Mouse (Mus musculus): ENCODE data around the gene Lif. TPM values are rescaled to one million over a fixed set of nuclear protein-coding genes. Genes with fewer than 3 reads are reported as not detected.

Lif gene
- total and polyA plus RNA-seq, 2 experiments = 0.02 TPM; not detected in 1

DNA sequence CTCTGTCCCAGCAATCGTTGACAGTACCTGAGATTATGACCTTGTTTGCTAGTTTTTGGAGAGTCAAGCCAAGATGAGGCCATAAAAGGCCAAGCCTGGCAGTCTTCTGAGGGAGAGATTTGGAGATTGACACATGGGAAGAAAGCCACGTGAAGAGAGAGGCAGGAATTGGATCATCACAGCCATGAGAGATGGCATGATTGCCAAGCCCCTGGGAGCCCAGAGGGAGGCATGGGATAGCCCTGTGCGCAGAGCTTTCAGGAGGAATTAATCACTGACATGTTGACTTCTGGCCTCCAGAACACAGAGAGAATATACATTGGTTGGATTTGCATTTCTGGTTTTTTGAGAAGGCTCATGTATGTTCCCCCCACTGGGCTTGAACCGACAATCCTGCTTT lies 46.8 kb downstream of the Lif start:
- Histone ChIP-seq H3K4me1 (ENCODE audit: control insufficient read depth, insufficient read depth, low read length) (no peaks in the 10 kb centered on the region), H3K27ac (replicated peaks; ENCODE audit: insufficient read depth, low read depth, low read length) (no peak overlapping the region), H3K4me3 (ENCODE audit: insufficient read depth, low read depth, low read length) (no peak overlapping the region), H3K9ac (ENCODE audit: low read depth, low read length) (no peak overlapping the region), H3K36me3 (ENCODE audit: control insufficient read depth, insufficient read depth, low read length) (no peaks in the 10 kb centered on the region), H3K27me3 (ENCODE audit: control insufficient read depth, insufficient read depth, low read length) (no peaks in the 10 kb centered on the region), H3K79me2 (ENCODE audit: control insufficient read depth, insufficient read depth, low read length) (no peaks in the 10 kb centered on the region)
- TF ChIP-seq POLR2A (IDR thresholded peaks at IDR 0.05; ENCODE audit: extremely low read depth, insufficient read depth, low read length) (no peak), CTCF (IDR thresholded peaks at IDR 0.05; ENCODE audit: low read depth, low read length) (no peak)
- DNase-seq (ENCODE audit: extremely low read depth, low read depth, low spot score) = peak; percentile 19
- 56% methylated on average over 4 of the region's 4 CpGs for WGBS

DNA sequence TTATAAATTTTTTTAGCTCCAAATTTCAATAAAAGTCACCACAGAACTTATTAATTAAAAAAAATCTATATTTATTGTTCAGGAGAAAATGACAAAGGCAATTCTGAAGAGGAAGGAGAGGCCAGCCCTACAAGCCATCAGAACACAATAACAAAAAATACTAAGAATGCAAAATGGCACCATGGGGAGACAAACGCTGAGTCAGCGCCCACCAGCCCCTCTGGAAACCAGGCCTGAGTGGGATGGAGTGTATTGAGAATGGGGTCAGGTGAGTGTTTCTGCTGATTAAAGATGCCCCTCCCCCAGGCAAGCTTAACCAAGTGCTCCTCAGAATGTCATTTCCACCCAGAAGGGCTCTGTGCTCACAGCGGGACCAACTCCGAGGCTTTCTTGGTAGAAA lies 47.7 kb downstream of the Lif start:
- Histone ChIP-seq H3K36me3 (ENCODE audit: control insufficient read depth, insufficient read depth, low read length) (no peaks in the 10 kb centered on the region), H3K79me2 (ENCODE audit: control insufficient read depth, insufficient read depth, low read length) (no peaks in the 10 kb centered on the region), H3K9ac (ENCODE audit: low read depth, low read length) (no peak overlapping the region), H3K27ac (replicated peaks; ENCODE audit: insufficient read depth, low read depth, low read length) (no peak overlapping the region), H3K4me3 (ENCODE audit: insufficient read depth, low read depth, low read length) (no peak overlapping the region), H3K27me3 (ENCODE audit: control insufficient read depth, insufficient read depth, low read length) (no peaks in the 10 kb centered on the region), H3K4me1 (ENCODE audit: control insufficient read depth, insufficient read depth, low read length) (no peaks in the 10 kb centered on the region)
- TF ChIP-seq POLR2A (IDR thresholded peaks at IDR 0.05; ENCODE audit: extremely low read depth, insufficient read depth, low read length) (no peak), CTCF (IDR thresholded peaks at IDR 0.05; ENCODE audit: low read depth, low read length) (no peak)
- DNase-seq (ENCODE audit: extremely low read depth, low read depth, low spot score) = no peak
- WGBS = 98% methylated on average over 4 of the region's 4 CpGs

DNA sequence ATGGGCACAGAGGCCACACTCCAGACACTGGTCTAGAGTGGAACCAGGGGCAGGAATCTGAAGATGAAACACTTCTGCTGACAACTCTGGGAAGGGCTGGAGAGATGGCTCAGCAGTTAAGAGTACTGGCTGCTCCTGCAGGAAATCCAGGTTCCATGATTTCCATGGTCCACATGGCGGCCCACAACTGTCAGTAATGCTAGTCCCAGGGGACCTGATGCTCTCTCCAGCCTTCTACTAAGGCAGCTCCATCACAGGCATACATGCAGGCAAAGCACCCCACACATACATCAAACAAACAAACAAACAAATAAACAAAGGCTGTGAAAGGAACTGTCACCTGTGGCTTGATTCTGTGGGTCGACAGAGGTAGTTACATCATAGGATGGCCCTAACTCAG lies 48.7 kb downstream of the Lif start:
- H3K27me3 ChIP-seq (ENCODE audit: control insufficient read depth, insufficient read depth, low read length) = no peaks in the 10 kb centered on the region
- H3K36me3 ChIP-seq (ENCODE audit: control insufficient read depth, insufficient read depth, low read length) = no peaks in the 10 kb centered on the region
- no peak for TF ChIP-seq POLR2A (IDR thresholded peaks at IDR 0.05; ENCODE audit: extremely low read depth, insufficient read depth, low read length)
- TF ChIP-seq CTCF (IDR thresholded peaks at IDR 0.05; ENCODE audit: low read depth, low read length) = no peak
- no peaks in the 10 kb centered on the region for H3K4me1 ChIP-seq (ENCODE audit: control insufficient read depth, insufficient read depth, low read length)
- H3K27ac ChIP-seq (replicated peaks; ENCODE audit: insufficient read depth, low read depth, low read length) = no peak overlapping the region
- H3K79me2 ChIP-seq (ENCODE audit: control insufficient read depth, insufficient read depth, low read length) = no peaks in the 10 kb centered on the region
- DNase-seq (ENCODE audit: extremely low read depth, low read depth, low spot score) = no peak
- H3K4me3 ChIP-seq (ENCODE audit: insufficient read depth, low read depth, low read length) = no peak overlapping the region
- H3K9ac ChIP-seq (ENCODE audit: low read depth, low read length) = no peak overlapping the region
- 83% methylated on average over 2 of the region's 2 CpGs for WGBS

DNA sequence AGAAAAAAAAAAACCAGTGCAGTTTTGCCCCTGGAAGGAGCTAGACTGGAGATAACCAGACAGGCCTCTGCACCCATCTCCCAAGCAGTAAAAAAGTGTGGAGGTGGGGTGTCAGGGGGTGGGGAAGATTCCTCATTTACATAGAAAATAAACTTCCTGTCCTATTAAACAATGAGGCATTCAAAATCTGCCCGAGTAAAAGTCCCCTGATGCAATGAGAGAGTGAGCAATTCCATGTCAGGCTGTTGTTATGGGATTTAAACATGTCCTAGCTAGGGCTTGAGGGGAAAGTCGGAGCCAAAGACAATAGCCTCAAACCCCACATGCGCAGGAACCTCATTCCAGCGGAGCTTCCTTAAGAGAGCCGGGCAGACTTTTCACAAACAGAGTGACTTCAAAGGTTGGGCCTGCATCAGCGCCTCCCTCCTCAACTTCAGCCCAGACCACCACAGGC lies 50.7 kb downstream of the Lif start:
- no peak for DNase-seq (ENCODE audit: extremely low read depth, low read depth, low spot score)
- Histone ChIP-seq H3K27me3 (ENCODE audit: control insufficient read depth, insufficient read depth, low read length) (no peaks in the 10 kb centered on the region), H3K4me1 (ENCODE audit: control insufficient read depth, insufficient read depth, low read length) (no peaks in the 10 kb centered on the region), H3K36me3 (ENCODE audit: control insufficient read depth, insufficient read depth, low read length) (no peaks in the 10 kb centered on the region), H3K79me2 (ENCODE audit: control insufficient read depth, insufficient read depth, low read length) (no peaks in the 10 kb centered on the region), H3K27ac (replicated peaks; ENCODE audit: insufficient read depth, low read depth, low read length) (no peak overlapping the region), H3K9ac (ENCODE audit: low read depth, low read length) (no peak overlapping the region), H3K4me3 (ENCODE audit: insufficient read depth, low read depth, low read length) (no peak overlapping the region)
- 70% methylated on average over 6 of the region's 6 CpGs for WGBS
- no peak for TF ChIP-seq POLR2A (IDR thresholded peaks at IDR 0.05; ENCODE audit: extremely low read depth, insufficient read depth, low read length)
- TF ChIP-seq CTCF (IDR thresholded peaks at IDR 0.05; ENCODE audit: low read depth, low read length) = no peak

DNA sequence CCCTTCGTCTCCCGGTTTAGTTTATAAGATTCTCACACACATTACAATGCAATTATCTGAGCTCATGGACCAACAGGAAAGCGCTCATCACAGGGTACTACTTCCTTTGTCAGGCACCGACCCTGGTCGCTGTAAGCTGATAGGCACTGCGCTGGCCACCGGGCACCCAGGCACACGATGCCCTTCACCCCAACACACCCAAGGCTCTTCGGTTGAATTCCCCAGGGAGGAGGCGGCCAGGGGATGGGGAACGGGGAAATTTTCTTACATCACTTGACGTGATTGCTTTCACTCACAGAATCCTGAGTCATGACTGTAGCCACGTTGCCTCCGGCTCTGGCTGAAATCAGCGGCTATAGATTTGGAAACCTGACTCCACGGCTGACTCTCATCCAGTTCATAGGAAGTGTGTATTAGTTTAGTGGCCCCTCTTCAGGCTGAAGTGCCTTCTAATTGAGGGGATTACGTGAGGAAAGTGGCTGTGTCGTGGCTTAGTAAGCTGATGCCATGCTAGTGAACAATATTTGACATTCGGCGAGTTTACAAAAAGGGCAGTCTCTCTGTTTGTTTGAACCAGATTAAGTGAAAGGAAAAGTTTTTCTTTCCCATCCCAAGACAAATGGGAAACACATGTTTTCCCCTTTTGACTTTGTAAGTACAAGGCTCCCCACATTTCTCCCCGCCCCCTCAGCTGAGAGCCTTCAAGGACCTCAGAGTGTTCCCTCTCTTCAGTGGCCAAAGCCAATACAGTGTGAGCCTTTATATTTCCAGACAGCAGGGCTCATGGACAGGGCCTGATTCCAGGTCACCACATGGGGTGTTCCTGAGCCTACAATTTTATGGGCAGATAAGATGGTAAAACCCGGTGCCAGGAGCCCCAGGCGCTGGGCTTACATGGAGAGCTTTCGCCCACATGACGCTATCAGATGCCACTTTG lies 51.4 kb downstream of the Lif start:
- TF ChIP-seq POLR2A (IDR thresholded peaks at IDR 0.05; ENCODE audit: extremely low read depth, insufficient read depth, low read length) (no peak), CTCF (IDR thresholded peaks at IDR 0.05; ENCODE audit: low read depth, low read length) (no peak)
- Histone ChIP-seq H3K4me1 (ENCODE audit: control insufficient read depth, insufficient read depth, low read length) (no peaks in the 10 kb centered on the region), H3K4me3 (ENCODE audit: insufficient read depth, low read depth, low read length) (no peak overlapping the region), H3K27ac (replicated peaks; ENCODE audit: insufficient read depth, low read depth, low read length) (no peak overlapping the region), H3K9ac (ENCODE audit: low read depth, low read length) (no peak overlapping the region), H3K79me2 (ENCODE audit: control insufficient read depth, insufficient read depth, low read length) (no peaks in the 10 kb centered on the region), H3K27me3 (ENCODE audit: control insufficient read depth, insufficient read depth, low read length) (no peaks in the 10 kb centered on the region), H3K36me3 (ENCODE audit: control insufficient read depth, insufficient read depth, low read length) (no peaks in the 10 kb centered on the region)
- 63% methylated on average over 25 of the region's 25 CpGs for WGBS
- no peak for DNase-seq (ENCODE audit: extremely low read depth, low read depth, low spot score)

DNA sequence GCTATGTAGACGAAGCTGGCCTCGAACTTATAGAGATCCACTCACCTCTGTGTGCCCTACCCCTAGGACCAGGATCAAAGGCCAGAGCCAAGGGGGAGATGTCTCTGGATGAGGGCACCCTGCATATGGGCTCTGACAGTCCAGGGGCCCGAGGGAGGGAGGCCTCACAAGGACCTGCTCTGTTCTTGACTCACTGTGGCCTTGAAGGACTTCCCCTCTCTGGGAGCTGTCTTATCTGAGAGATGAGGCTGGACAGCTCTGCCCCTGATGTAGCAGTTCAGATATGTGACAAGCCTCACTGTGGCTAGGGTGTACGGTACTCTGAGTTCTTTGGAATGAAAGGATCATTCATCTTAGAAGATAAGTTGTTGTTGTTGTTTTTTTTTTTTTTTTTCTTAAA lies 52.3 kb downstream of the Lif start:
- Histone ChIP-seq H3K4me3 (ENCODE audit: insufficient read depth, low read depth, low read length) (no peak overlapping the region), H3K4me1 (ENCODE audit: control insufficient read depth, insufficient read depth, low read length) (no peaks in the 10 kb centered on the region), H3K27ac (replicated peaks; ENCODE audit: insufficient read depth, low read depth, low read length) (no peak overlapping the region), H3K79me2 (ENCODE audit: control insufficient read depth, insufficient read depth, low read length) (no peaks in the 10 kb centered on the region), H3K9ac (ENCODE audit: low read depth, low read length) (no peak overlapping the region), H3K36me3 (ENCODE audit: control insufficient read depth, insufficient read depth, low read length) (no peaks in the 10 kb centered on the region), H3K27me3 (ENCODE audit: control insufficient read depth, insufficient read depth, low read length) (no peaks in the 10 kb centered on the region)
- WGBS = 87% methylated on average over 4 of the region's 4 CpGs
- no peak for TF ChIP-seq CTCF (IDR thresholded peaks at IDR 0.05; ENCODE audit: low read depth, low read length)
- no peak for TF ChIP-seq POLR2A (IDR thresholded peaks at IDR 0.05; ENCODE audit: extremely low read depth, insufficient read depth, low read length)
- DNase-seq (ENCODE audit: extremely low read depth, low read depth, low spot score) = no peak

Measured in liver, adult 2 months (tissue).